Mouse (Mus musculus): ENCODE results near the gene Inca1.

Gene Inca1

DNA sequence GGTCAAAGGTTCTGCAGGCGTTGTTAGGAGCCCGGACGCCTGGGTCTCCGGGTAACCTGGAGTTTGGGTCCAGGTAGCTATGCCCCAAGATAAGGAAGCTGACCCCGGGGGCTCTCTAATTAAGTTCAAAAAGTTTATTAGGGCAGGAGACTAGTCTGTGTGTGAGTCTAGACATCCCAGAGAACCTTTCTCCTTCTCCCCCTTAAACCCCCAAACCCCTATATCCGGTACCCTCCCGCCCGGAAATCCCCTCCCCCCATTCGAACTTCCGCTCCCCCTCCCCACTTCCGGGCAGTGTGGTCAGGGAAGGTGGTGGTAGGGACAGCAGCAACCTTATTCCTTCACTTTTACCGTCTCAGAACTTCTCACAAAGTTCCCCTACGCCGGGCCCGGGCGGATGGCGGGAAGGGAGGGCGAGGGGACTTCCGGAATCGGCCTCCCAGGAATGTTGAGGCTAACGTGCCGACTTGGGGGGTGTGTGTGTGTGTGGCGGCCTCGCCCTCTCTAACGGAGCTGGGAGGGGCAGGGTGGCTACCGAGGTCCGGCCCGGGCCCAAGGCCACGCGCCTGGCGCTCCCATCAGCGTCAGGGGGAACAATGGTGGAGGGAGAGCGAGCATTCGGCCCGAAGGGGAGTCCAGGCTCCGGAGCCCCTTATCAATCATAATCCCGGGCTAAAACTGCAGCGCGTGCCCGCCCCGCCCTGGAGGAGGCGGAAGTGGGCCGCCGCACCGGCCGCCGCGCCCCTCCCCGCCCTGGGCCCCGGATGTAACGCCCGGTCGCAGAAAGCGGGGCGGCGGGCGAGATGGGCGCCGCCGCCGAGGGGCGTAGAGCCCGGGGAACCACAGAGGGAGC is 46.4 kb downstream of the Inca1 start:
- ATAC-seq (ENCODE audit: low TSS enrichment), result peak; percentile 10; the same call in 1 of the 2 replicates

DNA sequence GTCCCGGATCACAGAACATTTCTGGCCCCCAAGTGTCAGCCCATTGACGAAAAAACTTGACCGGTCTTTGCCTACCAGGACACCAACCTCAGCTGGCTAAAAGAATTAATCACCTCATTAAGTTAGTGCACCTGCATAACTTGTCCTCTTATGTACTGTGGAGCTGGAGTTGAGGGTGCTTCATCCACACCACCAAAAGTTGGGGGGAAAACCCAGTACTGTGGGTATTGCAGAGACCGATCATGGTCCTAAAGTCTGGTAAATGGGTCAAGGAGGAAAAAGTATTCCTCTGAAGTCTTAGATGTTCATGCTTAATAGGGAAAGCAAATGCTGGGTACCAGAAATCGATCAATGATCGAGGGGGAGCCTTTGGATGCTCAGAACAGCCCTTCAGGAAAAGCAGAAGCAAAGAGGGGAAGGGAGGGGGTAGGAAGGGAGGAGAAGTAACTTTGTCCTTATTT is 47.0 kb downstream of the Inca1 start:
- ATAC-seq (ENCODE audit: low TSS enrichment), result no peak

DNA sequence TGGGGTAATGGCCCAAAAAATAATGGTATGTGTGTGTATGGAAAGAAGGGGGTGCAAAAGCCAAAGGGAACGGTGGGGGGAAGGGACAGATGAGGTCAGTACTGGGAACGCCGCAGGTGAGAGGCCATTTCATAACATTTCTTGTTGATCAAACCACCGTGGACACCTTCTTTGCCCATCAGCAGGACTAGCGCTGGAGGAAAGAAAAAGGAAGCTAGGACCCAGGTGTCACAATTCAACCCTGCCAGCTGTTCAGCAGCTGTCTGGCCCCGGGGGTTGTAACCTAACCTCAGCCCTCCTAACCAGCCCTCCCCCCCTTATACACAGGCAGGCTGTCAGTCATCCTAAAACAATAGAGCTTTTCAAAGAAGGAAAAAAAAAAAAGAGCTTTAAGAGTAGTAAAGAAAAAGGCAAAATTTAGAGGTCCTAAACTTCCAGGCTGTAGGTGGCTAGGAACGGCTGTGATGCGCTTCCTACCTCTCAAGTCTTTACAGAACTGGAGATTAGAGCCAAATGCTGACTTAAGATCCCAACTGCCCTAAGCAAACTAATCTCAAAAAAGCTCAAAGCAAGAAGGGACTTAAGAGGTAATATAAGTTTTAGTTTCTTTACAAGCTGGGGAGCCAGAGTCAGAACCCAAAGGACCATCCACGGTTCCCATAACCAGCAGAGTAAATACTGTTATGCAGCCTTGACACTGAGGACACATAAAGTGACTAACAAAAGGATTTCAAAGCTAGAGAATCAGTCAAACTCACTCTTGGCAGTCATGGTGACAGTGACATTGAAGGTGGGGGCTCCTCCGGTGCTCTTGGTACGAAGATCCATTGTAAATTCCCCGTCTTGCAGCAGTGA is 47.7 kb downstream of the Inca1 start:
- no peak for ATAC-seq (ENCODE audit: low TSS enrichment)

DNA sequence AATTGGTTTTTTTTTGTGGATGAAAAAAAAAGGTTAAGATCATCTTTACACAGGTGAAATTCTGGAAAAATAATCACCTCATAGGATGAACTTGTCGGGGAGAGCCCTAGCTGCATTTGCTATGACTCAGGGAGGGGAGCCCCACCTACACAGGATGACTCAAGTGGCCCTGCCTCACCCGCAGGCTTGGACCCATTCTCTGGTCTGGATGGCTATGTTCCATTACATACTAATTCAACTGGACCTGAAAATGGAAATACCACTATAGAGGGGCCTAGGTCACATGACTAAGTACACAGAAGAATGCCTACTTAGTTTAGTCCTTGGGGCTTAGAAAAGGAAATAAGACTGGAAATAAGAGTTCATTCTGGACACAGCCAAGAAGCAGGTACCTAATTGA is 48.6 kb downstream of the Inca1 start:
- ATAC-seq (ENCODE audit: low TSS enrichment), result no peak

DNA sequence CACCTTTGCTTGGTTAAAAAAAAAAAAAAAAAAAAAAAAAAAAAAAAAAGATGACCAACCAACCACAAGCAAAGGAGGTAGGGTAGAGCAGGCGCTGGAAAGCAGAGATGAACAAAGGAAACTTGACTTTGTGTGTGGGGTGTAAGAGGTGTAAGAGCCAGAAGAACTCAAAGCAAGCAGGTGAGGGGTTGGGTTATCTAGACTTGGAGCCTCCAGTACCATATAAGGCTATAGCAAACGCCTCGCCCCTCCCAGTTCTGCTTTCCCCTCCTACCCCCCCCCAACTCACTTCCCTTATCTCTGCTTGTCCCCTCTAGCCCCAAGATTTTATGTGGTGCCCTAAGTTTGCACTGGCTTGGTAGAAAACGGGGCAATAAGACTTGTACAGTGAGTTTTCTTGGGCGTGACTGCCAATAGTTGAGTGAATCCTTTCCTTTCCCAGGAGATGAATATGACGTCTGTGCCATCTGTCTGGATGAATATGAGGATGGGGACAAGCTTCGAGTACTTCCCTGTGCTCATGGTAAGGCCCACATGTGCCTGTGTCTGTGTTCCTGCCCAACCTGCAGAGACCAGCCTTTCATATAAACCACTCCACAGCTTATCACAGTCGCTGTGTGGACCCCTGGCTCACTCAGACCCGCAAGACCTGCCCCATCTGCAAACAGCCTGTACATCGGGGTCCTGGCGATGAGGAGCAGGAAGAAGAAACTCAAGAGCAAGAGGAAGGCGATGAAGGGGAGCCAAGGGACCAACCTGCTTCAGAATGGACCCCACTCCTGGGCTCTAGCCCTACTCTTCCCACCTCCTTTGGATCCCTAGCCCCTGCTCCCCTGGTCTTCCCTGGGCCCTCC is 49.4 kb downstream of the Inca1 start:
- no peak for ATAC-seq (ENCODE audit: low TSS enrichment)

DNA sequence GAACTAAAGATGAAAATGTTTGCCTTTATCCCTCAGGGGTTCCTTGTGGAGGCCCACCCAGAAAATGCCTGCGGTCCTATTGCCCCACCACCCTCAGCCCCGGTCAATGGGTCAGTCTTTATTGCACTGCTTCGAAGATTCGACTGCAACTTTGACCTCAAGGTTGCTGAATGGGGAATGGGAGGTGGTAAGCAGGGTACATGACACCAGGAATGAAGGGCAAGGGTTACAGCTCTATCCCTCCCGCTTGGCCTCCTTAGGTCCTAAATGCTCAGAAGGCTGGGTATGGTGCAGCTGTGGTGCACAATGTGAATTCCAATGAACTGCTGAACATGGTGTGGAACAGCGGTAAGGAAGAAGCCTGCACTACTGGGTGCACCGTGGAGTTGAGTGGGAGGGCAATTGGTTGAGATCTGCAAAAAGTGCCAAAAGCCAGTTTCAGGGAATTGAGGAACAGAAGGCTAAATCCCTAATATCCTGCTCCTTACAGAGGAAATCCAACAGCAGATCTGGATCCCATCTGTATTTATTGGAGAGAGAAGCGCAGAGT is 50.7 kb downstream of the Inca1 start:
- no peak for ATAC-seq (ENCODE audit: low TSS enrichment)

DNA sequence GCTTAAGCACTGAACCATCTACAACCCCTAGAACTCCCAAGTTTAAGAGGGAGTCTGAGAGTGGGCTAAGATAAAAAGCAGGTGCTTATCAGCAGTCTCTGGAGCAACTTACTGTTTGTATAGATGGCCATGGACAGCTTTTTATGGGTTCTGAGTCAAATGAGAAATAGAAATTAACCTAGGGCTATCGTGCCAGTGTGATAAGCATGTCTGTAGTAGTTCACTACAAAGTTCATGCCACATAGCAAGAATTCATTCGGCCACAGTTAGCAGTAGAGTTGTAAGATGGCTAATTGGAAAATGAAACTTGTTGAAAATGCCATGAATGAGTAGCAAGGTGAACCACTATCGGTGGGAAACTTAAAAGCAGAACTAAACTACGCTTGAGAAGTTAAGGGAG is 51.4 kb downstream of the Inca1 start:
- no peak for ATAC-seq (ENCODE audit: low TSS enrichment)

DNA sequence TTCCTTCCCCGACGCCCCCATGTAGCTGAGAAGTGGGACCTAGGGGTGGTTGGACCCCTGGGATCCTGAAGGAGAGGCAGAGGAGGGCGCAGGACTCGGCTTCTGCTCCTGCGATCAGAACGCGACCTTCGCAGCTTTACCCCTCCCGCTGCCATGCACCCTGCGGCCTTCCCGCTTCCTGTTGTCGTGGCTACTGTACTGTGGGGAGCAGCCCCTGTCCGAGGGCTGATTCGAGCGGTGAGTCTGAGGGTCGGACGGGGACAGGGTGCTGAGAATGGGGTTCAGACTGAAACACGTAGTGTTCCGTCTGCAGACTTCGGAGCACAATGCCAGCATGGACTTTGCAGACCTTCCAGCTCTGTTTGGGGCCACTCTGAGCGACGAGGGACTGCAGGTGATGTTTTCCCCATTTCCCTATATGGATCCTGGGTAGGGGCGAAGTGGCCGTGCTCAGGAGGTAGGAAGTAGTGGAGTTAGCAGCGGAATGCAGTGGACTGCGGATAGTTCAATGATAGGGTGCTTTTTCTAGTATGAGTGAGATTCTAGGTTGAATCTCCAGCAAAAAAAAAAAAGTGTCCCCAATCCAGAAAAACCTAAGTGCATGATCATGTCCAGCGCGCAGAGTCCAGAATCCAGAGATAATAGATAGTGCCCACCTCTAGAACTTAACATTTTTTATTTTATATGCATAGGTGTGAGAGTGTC is 52.1 kb downstream of the Inca1 start:
- no peak for ATAC-seq (ENCODE audit: low TSS enrichment)

DNA sequence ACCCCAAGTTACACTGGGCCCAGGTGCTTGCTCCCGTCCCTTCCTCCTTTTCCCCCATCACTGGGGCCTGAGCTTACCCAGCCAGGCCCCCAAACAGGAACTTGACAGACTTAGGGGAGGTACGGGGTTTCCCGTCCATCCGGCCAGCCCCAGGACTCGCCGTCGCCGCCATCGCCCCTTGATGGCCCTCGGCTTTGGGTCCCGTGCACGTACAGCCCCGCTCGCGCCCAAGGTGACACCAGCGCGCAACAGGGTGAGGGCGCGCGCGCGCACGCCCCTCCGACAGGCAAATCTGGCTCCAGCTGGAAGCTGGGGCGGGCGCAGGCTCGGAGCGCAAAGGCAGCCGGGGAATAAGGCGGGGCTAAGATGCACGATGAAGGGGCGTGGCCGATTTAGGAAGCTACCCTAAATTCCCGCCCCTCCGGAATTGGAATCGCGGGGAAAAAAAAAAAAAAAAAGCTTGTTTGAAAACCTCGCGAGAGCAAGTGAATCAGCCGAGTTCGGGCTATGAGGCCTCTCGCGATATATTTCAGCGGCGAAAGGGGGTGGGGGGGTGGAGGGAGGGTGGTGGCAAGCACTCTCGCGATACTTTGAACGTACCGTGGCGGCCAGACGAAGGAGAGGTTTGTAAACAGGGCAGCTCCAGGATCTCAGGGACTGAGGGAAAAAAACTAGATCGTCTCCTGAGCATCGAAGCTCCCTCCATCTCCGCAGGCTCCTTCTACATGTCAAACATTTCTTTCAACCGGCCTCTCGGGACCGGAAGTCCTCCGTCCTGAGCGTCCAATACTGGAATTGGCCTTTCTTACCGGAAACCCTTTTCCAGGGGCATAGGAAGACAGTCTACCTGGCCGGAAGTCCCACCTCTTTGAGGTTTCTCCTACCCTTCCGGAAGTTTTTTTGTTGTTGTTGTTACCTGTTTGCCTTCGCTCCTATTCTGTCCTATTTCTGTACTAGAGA is 53.0 kb downstream of the Inca1 start, which contains the start of the genes Rnf167 and Slc25a11:
TSS of gene Rnf167 (plus strand) at position 545 of the 960 bp plus-strand sequence.
TSS of gene Slc25a11 (minus strand) at position 789 of the 960 bp plus-strand sequence.
- peak; percentile 78 for ATAC-seq (ENCODE audit: low TSS enrichment)

DNA sequence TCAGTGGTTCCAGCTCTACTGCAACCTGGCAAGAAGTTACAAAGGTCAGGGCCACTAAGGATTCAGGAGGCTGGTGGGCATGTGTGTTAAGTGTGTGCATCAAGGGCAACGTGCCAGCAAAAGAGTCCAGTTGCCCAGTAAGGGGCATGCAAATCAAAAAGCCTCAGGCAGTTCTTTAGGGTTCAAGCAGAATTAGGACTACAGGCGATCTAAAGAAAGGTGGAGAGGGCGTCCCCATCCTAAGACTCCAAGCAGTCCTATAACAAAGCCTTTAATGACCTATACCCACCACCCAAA is 53.7 kb downstream of the Inca1 start:
- no peak for ATAC-seq (ENCODE audit: low TSS enrichment)

DNA sequence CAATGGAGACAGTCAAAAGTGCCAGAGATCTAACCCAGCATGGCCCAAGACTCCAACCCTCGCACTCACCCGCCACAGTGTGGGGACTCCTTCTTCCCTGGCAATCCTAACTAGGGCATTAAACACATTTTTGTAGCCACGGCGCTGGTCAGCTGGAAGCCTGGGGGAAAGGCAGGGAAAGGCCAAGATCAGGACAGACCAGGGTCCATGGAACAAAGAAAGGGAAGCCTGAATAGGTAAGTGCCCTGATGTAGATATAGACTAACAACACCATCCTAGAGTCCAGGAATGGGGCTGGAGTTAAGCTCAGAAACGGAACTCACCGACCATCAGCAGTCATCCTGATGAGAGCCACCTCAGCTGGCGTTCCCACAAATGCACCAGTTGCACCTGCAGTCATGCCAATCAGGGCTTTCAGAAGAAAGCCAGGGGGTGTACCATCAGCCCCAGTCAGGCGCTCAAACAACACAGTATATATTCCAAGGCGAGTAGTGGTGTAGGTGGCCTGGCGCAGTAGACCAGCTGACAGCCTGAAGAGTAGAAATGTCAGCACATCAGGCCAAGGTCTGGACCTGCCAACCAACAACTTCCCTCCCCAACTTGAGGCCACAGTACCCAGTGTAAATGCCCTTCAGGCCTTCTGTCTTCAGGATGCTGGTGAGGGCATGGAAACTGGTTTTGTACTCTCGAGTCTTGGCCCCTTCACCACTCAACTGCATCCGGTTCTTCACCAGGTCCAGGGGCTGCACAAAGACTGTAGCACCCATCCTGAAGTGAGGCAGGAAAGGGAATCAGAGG is 54.3 kb downstream of the Inca1 start:
- ATAC-seq (ENCODE audit: low TSS enrichment), result no peak

DNA sequence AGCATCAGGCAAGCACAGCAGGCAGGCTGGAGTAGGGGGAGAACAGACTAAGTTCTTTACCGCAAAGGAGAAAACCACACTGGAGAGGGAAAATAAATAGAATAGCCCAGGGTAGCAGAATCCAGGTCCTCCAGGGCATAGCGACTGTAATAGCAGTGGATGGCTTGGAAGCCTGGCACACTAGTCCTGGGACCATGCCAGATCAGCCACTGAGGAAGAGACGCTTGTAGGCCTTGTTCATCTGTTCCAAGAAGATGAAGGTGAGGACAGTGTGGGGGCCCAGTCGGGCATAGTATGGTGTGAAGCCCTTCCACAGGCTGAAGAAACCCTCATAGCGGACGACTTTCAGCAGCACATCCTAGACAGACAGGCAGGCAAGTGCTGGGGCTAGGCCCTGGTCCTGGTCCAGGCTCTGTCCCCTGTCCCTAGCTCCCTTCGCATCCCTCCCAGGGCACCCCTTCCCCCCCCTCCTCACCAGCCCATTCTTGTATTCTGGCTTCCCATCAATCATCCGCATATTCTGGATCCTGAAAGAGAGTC is 55.3 kb downstream of the Inca1 start:
- ATAC-seq (ENCODE audit: low TSS enrichment), result no peak

DNA sequence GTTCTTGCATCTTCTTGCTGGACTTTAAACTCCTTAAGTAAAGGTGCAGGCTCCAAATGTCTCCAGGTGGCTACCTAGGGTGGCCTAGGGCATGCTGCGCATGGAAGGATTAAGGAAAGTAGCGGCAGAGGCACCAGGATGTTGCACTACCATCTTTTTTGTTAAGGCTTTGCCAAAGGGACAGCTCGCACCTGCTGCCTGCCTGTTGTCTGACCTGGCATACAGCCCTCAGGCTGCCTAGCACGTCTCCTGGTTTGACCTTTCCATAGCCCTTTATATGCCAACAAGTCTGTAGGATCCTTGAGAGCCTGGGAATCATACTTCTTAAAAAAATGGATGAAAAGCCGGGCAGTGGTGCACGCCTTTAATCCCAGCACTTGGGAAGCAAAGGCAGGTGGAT is 56.9 kb downstream of the Inca1 start:
- ATAC-seq (ENCODE audit: low TSS enrichment), result no peak

DNA sequence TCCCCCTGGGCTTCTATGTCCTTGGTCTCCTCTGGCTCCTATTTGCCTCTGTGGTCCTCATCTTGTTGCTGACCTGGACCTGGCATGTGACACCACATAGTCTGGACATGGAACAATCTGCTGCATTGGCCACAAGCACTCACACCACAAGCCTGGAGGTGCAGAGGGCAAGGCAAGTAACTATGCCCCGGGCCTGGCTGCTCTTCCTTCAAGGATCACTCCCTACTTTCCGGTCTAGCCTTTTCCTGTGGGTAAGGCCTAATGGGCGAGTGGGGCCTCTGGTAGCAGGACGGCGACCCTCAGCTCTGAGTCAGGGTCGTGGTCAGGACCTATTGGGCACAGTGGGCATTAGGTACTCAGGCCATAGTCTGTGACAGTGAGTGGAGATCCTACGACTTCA is 58.7 kb downstream of the Inca1 start:
- no peak for ATAC-seq (ENCODE audit: low TSS enrichment)

DNA sequence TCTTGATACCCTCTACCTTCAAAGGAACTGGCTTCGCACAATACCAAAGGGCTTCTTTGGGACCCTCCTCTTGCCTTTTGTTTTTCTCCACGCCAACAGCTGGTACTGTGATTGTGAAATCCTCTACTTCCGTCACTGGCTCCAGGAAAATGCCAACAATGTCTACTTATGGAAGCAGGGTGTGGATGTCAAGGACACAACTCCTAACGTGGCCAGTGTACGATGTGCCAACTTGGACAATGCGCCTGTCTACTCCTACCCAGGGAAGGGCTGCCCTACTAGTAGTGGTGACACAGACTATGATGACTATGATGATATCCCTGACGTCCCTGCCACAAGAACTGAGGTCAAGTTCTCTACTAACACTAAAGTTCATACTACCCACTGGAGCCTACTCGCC is 60.0 kb downstream of the Inca1 start:
- no peak for ATAC-seq (ENCODE audit: low TSS enrichment)

DNA sequence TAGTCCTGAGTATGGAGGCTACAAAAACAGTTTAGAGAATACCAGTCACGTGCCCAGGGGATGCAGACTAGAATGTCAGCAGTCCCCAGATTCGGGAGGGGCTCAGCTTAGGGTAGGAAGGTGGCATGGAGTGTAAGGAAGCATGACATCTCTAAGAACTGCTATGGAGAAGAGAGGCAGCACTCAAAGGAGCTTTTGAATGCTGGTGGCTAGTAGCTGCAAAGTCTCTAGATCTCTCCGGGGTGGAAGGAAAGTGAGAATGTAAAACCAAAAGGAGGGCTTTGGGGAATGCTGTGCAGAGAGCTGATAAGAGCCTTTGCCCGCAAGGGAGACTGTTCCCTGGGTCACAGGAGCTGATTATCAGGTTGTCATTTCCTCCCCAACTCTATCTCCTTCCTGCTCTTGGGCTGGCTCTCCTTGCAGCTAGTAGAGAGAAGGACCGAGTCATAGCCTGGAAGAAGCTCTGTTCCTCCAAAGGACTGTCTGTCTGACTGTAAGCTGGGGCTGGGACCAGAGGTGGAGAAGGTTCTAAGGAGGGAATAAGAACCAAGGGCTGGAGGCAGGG is 61.2 kb downstream of the Inca1 start, which contains the start of gene Gp1ba:
TSS of gene Gp1ba (plus strand) at position 409 of the 565 bp plus-strand sequence.
- ATAC-seq (ENCODE audit: low TSS enrichment), result no peak

All from frontal cortex, adult (tissue).